Mouse (Mus musculus): ENCODE data around the gene Psma3. TPM values are rescaled to one million over a fixed set of nuclear protein-coding genes. Genes with fewer than 3 reads are reported as not detected.

Gene Psma3
- 332 and 408 TPM in 2 replicates for total RNA-seq (2021)
- long read RNA-seq, transcript Psma3-201 (11 exons, 875 nt) = minor isoform, 11 of 237 reads
- long read RNA-seq, transcript Psma3-202 (11 exons, 2,846 nt) = major isoform, 201 of 237 reads
- long read RNA-seq, partial matches to known transcripts = 4 of 237 reads
- long read RNA-seq, other reads (novel, unspliced or antisense) = 13 of 237 reads

DNA sequence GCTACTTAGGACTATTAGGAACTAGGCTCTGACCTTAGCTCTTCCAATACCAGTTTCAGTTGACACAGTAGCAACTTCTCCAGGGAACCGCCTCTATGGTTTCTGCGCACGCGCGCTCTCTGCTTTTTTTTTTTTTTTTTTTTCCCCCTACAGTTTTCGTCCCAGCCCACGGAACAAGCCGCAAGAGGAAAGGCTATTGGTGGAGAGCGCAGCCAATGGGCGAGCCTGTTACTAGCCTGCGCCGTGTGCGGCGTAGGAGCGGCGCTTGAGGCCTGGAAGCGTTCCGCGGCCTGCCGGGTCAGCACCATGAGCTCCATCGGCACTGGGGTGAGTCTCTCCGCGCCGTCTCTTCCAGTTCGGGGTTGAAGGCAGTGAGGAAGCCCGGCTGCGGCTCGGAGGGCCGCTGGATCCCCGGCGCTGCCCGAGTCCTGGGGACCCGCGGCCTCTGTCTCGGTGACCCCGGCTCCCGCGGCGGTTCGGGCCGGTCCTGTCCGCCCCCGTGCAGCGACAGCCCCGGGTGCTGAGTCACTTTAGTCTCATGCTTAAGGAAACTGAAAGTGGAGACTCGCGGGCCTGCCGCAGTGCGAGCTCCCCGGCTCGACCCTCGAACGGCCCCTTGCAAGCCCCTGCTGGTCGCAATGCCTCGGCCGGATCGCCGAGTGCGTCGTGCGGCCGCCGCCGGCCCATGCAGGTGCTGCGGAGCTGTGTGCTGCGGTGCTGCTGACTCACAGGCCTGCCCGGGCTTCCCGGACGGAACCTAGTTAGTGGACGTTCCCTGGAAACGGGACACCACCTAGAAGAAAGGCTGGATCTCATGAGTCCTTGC is at the start of gene Psma3:
TSS of gene Psma3 (plus strand) at position 181 of the 826 bp plus-strand sequence.
- peak; percentile 88 for DNase-seq

DNA sequence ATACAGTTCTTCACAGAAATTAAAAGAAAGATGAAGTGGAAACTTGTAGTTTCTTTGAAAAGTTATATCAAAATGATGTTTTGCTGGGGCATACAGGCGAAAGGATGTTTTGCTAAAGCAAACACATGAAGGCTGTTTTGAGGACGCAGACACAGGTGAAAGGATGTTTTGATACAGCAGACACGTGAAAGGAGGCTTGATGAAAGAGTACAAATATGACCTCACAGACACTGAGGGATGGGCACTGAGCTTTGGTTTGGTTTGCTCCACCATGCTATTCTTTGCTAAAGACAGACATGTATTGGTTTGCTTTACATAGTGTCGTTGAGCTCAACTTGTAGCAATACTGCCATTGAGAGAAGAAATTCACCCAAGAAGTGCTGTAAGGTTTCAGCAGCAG is 44.6 kb upstream of the Psma3 start:
- DNase-seq = no peak

DNA sequence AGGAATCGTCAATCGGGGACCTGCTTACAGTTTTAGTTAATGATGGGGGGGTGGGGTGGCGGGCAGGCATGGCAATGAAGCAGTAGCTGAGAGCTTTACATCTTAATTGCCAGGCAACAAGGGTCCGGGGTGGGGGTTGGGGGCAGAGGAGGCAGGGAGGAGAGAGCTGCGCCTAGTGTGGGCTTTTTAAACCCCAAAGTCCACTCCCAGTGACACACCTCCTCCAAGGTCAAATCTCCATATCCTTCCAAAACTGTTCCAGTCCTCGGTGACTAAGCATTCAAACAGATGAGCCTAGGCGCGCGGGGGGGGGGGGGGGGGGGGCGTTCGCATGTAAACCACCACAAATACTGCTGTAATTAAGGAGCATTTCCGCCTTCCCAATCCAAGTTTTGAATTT is 37.3 kb upstream of the Psma3 start:
- no peak for DNase-seq

DNA sequence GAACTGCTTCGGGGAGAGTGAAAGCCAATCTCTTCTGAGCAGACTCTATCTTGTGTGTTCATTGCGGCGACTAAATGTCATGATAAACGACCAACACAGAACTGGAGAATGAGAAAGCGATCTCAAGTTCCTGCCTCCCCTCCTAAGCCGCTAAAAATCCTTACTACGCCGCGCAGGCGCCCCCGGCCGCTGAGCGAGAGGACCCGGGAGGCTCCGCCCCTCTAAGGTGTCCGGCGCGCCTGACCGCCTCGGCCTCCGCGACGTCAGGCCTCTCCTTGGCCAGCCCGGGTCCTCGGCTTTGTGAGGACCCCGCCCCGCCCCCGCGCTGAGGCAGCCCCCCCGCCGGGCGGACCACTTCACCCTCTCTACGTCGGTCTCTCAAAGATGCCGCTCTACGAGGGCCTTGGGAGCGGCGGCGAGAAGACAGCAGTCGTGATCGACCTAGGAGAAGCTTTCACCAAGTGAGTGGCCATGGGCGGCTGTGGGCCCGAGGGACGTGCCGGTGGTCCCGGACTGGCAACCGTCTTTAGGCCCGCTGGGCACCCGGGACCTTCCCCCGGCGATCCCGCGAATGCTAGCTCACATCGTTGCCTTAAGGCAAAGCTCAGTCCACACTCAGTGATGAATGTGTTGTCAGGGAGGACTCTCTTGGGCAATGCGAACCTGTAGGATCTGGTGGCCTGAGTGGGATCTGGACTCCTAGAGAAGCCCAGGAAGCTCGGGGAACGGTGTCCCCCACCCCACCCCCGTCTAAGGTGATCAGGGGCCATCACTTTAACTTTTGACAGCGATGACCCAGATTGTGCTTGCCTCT is 36.6 kb upstream of the Psma3 start, which contains the start of gene Actr10:
TSS of gene Actr10 (plus strand) at position 287 of the 814 bp plus-strand sequence.
- peak; percentile 94 for DNase-seq

DNA sequence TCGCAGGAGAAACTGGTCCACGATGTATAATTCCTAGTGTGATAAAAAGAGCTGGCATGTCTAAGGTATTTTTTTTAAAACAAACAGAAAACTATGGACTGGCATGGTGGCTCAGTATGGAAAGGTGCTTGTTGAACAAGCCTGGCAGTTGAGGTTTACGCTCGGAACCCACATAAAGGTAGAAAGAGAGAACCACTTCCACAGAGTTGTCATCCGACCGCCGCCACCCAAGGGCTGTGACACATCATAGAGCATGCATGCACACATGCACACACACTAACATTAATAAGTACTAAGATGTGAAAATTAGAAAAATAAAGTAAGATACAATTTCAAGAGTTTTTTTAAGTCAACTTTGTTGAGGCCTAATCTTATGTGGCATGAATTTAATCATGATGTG is 33.6 kb upstream of the Psma3 start:
- DNase-seq = no peak

DNA sequence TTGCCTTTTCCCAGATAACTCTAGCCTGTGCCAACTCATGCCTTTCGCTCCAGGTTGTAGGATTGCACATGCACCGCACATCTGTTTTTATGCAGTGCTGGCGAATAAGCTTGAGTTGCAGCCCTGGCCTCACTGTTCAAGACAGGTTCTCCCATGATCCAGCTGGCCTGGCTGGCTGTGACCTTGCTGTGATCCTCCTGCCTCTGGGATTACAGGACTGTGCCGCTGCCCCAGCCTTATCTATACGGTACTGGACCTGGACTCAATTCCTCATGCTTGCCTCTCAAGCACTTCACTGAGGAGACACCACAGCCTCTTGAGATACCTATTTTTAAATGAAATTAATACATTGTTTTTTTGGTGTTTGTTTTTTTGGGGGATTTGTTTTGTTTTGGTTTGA is 30.2 kb upstream of the Psma3 start:
- no peak for DNase-seq

DNA sequence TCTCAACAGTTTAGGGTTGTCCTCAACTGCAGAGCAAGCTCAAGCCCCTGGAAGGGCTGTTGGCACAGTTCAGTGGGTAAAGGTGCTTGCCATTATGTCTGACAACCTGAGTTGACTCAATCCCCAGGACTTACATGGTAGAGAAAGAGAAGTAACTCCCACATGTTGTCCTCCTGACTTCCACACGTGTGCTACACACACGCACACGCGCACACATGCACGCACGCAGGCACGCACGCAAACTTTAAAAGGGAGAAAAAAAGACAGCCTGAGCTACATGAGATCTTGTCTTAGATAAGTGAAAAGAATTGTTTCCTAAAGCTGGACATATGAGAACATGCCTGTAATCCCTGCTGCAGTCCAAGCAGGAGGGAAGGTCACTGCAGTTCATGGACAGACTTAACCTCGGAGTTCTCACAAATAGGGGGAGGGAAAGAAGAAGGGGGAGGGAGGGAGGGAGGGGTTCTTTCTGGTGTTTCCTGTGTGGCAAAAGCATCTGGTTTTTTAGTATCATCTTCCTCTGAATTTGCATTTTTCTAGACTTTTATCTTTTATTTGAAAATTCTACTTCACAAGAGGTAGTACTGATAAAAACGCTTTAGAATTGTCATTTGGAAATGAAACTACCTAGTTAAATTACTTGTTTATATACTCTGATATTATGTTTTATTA is 27.7 kb upstream of the Psma3 start:
- DNase-seq = no peak

DNA sequence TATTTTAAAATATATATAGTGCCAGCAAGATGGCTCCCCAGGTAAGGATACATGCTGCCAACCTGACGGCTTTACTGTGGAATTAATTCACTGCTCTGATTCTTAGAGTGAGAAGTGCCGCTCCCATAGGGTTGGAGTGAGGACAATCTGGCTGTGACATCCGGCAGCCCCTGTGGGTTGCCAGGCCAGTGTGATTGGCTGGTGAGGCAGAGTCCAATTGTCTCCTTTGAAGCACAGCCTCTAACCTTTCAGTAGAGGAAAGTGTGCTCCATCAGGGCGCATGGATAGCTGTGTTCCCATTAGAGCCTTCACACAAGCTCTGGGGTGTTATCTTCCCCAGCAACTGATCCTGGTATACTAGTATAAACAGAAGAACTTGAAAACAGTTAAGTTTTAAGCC is 15.8 kb upstream of the Psma3 start:
- DNase-seq = no peak

DNA sequence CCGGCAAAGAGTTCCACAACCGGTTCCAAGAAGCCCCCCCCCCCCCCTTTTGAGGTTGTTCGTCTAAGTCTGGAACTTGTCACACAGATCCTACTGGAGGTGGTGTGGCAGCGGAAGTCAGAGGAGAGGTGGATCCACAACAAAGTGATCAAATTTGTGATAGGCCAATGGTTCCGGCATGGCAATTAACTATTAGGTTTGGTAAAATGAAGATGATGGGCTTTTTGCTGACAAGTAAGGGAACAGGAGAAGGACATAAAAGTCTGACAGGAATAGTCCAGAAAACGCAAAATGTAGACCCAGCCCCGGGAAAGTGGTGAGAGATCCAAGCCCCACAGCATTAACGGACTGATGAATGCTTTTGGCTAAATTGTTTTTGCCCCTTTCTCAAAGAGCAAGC is 6.8 kb upstream of the Psma3 start:
- DNase-seq = no peak

DNA sequence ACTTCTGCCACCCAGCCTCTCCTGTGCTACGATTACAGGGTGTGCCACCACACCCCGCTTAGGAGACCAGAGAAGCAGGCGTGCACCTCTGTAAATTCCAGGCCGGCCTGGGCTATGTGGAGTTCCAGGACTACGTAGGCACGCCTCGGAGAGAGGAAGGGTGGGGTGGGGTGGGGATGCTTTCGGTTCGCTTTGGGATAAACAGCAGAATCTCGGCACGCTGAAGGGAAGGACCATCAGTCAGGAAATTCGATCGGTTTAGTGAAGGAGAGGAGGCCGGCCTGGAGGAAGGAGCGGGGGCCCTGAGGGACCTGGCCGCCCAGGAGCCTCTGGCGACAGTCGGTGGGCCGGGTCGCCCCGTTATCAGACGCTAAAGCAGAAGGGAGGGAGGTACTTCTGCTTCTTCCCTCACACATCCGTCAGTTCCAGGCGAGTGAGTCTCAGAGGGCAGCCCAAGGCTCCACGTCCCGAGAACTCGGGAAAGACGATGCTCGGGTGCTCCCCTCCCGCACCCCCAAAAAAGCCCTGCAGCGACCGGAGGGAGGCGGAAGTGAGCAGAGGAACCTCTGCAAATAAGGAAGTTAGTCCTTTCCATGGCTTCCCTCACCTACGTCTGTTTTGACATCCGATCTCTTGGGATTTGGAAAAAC is 6.2 kb upstream of the Psma3 start:
- DNase-seq = peak; percentile 76

DNA sequence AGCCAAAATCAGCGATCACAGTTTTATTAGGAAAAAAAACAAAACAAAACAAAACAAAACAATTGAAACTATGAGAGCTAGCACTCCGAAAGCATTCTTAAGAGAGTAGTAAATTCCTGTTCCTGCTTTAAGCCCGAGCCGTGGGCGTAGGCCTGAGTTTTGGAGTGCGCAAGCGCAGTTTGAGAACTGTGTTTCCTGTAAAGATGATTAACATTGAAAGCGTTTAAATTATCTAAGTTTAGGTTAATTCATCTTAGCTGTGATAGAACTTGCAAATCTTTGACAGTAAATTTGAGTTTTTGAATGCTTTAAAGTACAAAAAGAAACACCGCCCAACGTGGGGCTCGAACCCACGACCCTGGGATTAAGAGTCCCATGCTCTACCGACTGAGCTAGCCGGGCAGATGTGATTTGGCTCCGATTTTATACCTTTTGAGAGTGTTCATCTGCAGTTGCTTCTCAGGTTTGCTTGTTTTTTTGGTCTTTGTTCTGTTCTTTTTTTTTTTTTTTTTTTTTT is 5.6 kb upstream of the Psma3 start:
- DNase-seq = peak; percentile 84

DNA sequence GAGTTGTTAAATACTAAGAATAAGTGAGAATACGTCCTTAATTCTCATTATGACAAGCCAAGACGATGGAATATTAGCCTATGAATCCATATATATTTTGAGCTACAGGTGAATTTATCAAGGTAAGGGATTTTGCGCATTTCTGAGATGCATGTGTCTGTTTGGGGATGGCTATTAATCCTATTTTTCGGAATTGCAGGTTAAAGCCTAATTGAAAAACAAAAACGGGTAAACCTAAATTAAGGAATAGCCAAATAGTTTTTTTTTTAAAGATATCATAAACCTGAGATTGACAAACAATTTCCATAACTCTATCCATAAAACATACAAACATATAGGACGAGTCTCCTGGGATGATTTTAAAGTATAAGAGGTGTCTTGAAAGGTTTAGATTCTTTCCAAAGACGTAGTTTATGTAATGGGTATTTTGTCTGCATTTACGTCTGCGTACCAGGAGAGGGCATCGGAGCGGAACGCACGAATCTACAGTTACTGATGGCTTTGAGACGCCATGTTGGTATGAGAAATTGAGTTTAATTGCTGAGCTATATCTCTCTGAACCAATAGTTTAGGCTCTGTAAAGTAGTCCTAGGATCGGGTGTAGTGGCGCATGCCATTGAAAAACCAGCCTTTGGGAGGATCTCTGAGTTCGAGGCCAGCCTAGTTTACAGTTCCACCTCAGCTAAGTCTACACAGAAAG is 4.8 kb upstream of the Psma3 start:
- peak; percentile 37 for DNase-seq

DNA sequence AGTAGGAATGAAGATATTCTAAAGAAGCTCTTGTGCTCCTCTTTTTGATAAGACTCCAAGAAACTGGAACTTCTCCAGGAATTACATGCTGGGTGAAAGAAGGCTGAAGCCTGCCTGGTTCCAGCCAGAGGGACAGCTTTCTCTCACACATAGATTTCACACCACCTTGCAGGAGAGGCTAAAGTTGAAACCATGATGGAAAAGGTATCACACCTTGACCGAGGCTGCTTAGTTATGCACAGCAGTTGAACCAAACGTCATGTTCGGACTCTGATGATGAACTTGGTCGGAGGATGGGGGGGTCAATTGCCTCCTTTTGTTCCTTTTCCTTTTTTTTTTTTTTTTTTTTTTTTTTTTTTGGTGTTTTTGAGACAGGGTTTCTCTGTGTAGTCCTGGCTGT is 590 bp upstream of the Psma3 start:
- DNase-seq = no peak

DNA sequence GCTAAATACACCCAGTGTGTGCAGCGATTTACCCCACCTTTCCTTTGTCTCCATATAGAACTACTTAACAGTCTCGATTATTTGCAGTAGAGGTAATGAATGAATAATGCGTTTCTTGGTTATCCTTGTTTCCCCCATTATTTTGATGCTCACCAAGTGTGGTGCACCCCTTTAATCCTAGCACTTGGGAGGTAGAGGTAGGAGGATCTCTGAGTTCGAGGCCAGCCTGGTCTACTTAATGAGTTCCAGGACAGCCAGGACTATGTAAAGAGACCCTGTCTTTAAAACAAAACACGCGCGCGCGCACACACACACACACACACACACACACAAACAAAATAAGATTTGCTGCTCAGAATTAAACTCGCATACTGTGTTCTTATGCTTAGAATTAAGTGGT is 985 bp downstream of the Psma3 start:
- DNase-seq = no peak

DNA sequence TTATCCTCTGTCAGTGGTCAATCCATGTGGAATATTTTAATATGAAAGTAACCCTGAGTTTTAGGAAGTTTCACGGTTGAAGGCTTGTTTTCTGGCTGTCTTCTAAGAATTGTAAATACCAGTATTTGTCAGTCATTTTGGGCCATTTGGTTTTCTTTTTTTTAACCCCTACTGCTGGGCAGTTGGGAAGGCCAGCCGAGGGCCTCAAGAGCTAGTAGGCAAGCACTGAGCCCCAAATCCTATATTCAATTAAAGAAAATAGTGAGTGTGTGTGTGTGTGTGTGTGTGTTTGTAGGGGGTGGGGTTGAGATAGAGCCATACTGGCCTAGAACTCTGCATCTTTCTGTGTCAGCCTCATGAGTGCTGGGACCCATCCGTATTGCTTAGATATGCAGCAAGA is 1.5 kb downstream of the Psma3 start:
- no peak for DNase-seq

DNA sequence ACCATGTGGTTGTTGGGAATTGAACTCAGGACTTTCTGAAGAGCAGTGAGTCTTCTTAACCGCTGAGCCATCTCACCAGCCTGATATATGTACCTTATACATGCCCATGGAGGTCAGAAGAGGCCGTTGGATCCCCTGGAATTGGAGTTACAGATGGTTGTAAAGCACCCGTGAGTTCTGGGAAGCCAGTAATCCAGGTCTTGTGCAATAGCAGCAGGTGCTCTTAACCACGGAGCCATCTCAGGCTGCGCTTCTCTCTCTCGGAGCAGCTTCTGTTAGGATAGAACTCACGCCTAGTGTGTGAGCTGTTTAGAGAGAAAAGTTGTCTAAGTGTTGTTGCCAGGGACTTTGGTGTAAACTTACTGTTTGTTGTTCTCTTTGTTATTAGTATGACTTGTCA is 3.9 kb downstream of the Psma3 start:
- DNase-seq = no peak

DNA sequence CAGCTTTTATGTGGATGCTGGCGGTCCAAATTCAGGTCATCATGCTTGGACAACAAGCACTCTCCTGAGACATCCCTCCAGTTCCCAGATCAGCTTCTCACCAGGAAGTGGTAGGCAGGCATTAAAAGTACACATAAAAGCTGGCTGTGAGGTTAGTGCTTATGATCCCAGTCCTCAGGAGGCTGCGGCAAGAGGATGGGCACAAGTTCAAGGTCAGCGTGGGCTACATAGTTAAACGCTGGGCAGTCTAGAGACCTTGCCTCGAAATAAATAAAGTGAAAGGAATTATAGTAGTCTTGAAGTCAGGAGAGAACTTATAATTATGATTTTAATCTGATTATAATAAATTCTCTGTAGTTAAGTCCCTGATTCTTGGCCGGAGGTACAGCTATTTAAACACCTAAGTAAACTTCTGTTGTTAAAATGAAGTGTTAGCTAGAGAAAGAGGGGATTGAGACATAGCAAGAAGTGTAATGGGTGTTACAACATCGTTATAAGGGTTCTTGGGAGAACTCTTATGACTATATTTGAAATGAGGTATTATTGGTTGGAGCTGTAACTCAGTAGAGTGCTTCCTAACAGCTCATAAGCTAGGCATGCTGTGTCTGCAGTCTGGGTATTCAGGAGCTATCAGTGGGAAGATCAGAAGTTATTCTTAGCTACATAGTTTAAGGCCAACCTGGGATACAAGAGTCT is 10.6 kb downstream of the Psma3 start:
- DNase-seq = no peak

DNA sequence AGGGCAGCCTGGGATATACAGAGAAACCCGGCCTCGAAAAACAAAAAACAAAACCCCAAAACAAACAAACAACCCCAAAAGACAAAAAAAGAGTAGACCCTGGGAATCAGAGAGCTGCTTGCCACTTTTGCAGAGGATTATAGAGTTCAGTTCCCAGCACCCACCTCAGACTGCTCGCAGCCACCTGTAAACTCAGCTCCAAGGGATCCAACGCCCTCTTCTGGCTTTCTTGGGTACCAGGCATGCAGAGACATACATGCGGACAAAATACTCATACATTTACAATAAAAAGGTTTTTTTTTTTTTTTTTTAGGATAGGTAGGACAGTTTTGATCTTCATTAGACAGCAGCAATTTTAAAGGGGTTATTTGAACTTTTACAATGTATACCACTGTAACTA is 22.8 kb downstream of the Psma3 start:
- DNase-seq = no peak

DNA sequence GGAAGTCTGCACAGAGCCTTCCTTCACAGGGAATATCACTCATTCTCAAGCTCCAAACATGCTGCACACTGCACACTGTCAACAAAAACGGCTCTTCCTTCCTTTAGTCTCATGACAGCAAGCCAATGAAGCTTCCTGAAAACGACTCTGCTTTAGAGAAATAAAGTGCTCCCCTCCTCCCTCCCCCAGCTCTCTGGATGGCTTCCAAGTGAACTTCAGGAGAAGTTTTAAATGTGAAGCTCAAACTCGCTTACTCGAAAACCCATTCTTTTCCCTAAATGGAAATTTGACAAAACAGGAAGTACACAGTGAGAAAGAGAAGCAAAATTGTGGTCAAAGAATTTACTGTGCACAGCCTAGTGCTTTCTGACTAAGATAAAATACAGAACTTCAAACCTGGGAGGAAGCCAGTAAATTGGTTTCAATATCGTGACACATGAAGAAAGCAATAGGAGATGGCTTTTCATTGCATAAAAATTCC is 25.0 kb downstream of the Psma3 start:
- DNase-seq = peak; percentile 25

DNA sequence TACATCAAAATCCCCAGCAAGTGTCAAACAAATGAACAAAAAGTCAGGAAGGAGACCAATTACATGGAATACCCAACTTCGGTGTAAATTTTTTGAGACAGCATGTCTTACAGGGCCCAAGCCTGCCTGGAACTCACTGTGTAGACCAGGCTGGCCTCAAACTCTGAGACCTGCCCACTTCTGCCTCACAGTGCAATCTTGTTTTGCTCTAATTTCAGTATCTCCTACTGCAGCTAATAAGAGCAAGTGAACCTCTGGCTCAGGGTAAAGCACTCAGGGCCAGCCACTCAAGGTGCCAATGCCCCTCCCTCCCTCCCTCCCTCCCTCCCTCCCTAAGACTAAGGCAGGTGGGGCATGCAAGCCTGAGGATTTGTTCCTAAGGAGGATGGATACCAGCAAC is 25.9 kb downstream of the Psma3 start:
- no peak for DNase-seq

Measured in adrenal gland, postnatal 25 days (tissue).